Mouse (Mus musculus): ENCODE results near the gene Capn12. TPM values are rescaled to one million over a fixed set of nuclear protein-coding genes. Genes with fewer than 3 reads are reported as not detected.
A peak's percentile ranks its signal among the peaks of the same experiment; 100 is the strongest.

Capn12 gene
- total and polyA plus RNA-seq, 3 experiments = 0.23 to 0.49 (median 0.39) TPM

GRCm38 (mm10) chr7:28936787-28937186, 55.6 kb downstream of the Capn12 start:
- peaks cover 53% of the 10 kb centered on the region for H3K4me1 ChIP-seq (ENCODE audit: control insufficient read depth, insufficient read depth, low read length)
- TF ChIP-seq POLR2A (IDR thresholded peaks at IDR 0.05; ENCODE audit: insufficient read depth, low read depth, low read length) = no peak
- TF ChIP-seq EP300 (IDR thresholded peaks at IDR 0.05; ENCODE audit: insufficient read depth, low read depth, low read length) = peak; percentile 67; the same call in 1 of the 2 replicates
- peaks cover 40% of the 10 kb centered on the region for H3K36me3 ChIP-seq (ENCODE audit: control insufficient read depth, insufficient read depth, low read length)
- 35% methylated on average over 4 of the region's 4 CpGs for WGBS
- peak overlapping the region; percentile 82 for H3K27ac ChIP-seq
- DNase-seq = peak in 1 of 2 experiments; percentile 53
- peak overlapping the region; percentile 40; the same call in 1 of the 2 replicates for H3K9ac ChIP-seq (ENCODE audit: low read depth, low read length)
- intact Hi-C loops (cut with DNase I) = loop anchor here (5.0 kb wide), 1 partner anchor 36 kb away; no protein-coding TSS in a partner anchor
- H3K27me3 ChIP-seq (ENCODE audit: control insufficient read depth, insufficient read depth, low read length) = no peaks in the 10 kb centered on the region
- H3K79me2 ChIP-seq (replicated peaks; ENCODE audit: control insufficient read depth, insufficient read depth, low read length) = peaks cover 11% of the 10 kb centered on the region
- no peak overlapping the region for H3K4me3 ChIP-seq

GRCm38 (mm10) chr7:28938654-28939053, 57.4 kb downstream of the Capn12 start:
- DNase-seq = no peak
- TF ChIP-seq EP300 (IDR thresholded peaks at IDR 0.05; ENCODE audit: insufficient read depth, low read depth, low read length) (peak; percentile 46; the same call in 1 of the 2 replicates), CTCF (IDR thresholded peaks at IDR 0.05) (peak; percentile 65), POLR2A (IDR thresholded peaks at IDR 0.05; ENCODE audit: insufficient read depth, low read depth, low read length) (no peak)
- H3K4me1 ChIP-seq (ENCODE audit: control insufficient read depth, insufficient read depth, low read length) = peaks cover 56% of the 10 kb centered on the region
- H3K36me3 ChIP-seq (ENCODE audit: control insufficient read depth, insufficient read depth, low read length) = peaks cover 52% of the 10 kb centered on the region
- peak overlapping the region; percentile 82 for H3K27ac ChIP-seq
- peak overlapping the region; percentile 28; the same call in 1 of the 2 replicates for H3K9ac ChIP-seq (ENCODE audit: low read depth, low read length)
- 41% methylated on average over 4 of the region's 4 CpGs for WGBS
- intact Hi-C loops (cut with DNase I) = loop anchor here (5.0 kb wide), 1 partner anchor 34 kb away; no protein-coding TSS in a partner anchor
- no peaks in the 10 kb centered on the region for H3K27me3 ChIP-seq (ENCODE audit: control insufficient read depth, insufficient read depth, low read length)
- no peak overlapping the region for H3K4me3 ChIP-seq
- H3K79me2 ChIP-seq (replicated peaks; ENCODE audit: control insufficient read depth, insufficient read depth, low read length) = peaks cover 11% of the 10 kb centered on the region

GRCm38 (mm10) chr7:28939418-28940183, 58.4 kb downstream of the Capn12 start:
- Histone ChIP-seq H3K79me2 (replicated peaks; ENCODE audit: control insufficient read depth, insufficient read depth, low read length) (peaks cover 10% of the 10 kb centered on the region), H3K36me3 (ENCODE audit: control insufficient read depth, insufficient read depth, low read length) (peaks cover 56% of the 10 kb centered on the region), H3K4me3 (no peak overlapping the region), H3K9ac (ENCODE audit: low read depth, low read length) (peak overlapping the region; percentile 69), H3K4me1 (ENCODE audit: control insufficient read depth, insufficient read depth, low read length) (peaks cover 57% of the 10 kb centered on the region), H3K27me3 (ENCODE audit: control insufficient read depth, insufficient read depth, low read length) (no peaks in the 10 kb centered on the region), H3K27ac (peak overlapping the region; percentile 82)
- 34% methylated on average over 7 of the region's 7 CpGs for WGBS
- no peak for DNase-seq
- TF ChIP-seq EP300 (IDR thresholded peaks at IDR 0.05; ENCODE audit: insufficient read depth, low read depth, low read length) (no peak), POLR2A (IDR thresholded peaks at IDR 0.05; ENCODE audit: insufficient read depth, low read depth, low read length) (no peak), CTCF (IDR thresholded peaks at IDR 0.05) (no peak)
- intact Hi-C loops (cut with DNase I) = loop anchor here (2.0 to 5.0 kb wide), 2 partner anchors 23 to 33 kb away; no protein-coding TSS in a partner anchor

GRCm38 (mm10) chr7:28941129-28941528, 59.9 kb downstream of the Capn12 start:
- H3K9ac ChIP-seq (ENCODE audit: low read depth, low read length) = 0 out of 2 replicates have a peak overlapping the region, but pooled peaks have one; percentile 8
- 18% methylated on average over 4 of the region's 4 CpGs for WGBS
- no peaks in the 10 kb centered on the region for H3K27me3 ChIP-seq (ENCODE audit: control insufficient read depth, insufficient read depth, low read length)
- H3K4me3 ChIP-seq = no peak overlapping the region
- TF ChIP-seq EP300 (IDR thresholded peaks at IDR 0.05; ENCODE audit: insufficient read depth, low read depth, low read length) = 0 out of 2 replicates have a peak, but pooled peaks have one; percentile 37
- TF ChIP-seq CTCF (IDR thresholded peaks at IDR 0.05) = no peak
- intact Hi-C loops (cut with DNase I) = loop anchor here (2.0 kb wide), 1 partner anchor 24 kb away; no protein-coding TSS in a partner anchor
- peaks cover 58% of the 10 kb centered on the region for H3K4me1 ChIP-seq (ENCODE audit: control insufficient read depth, insufficient read depth, low read length)
- DNase-seq = no peak
- peak overlapping the region; percentile 82 for H3K27ac ChIP-seq
- peaks cover 52% of the 10 kb centered on the region for H3K36me3 ChIP-seq (ENCODE audit: control insufficient read depth, insufficient read depth, low read length)
- peaks cover 7% of the 10 kb centered on the region for H3K79me2 ChIP-seq (replicated peaks; ENCODE audit: control insufficient read depth, insufficient read depth, low read length)

GRCm38 (mm10) chr7:28941542-28941941, 60.3 kb downstream of the Capn12 start:
- H3K79me2 ChIP-seq (replicated peaks; ENCODE audit: control insufficient read depth, insufficient read depth, low read length) = peaks cover 7% of the 10 kb centered on the region
- TF ChIP-seq CTCF (IDR thresholded peaks at IDR 0.05) (no peak), EP300 (IDR thresholded peaks at IDR 0.05; ENCODE audit: insufficient read depth, low read depth, low read length) (no peak), POLR2A (IDR thresholded peaks at IDR 0.05; ENCODE audit: insufficient read depth, low read depth, low read length) (no peak)
- intact Hi-C loops (cut with DNase I) = loop anchor here (2.0 kb wide), 1 partner anchor 25 kb away; no protein-coding TSS in a partner anchor
- peaks cover 58% of the 10 kb centered on the region for H3K4me1 ChIP-seq (ENCODE audit: control insufficient read depth, insufficient read depth, low read length)
- peak overlapping the region; percentile 82 for H3K27ac ChIP-seq
- H3K27me3 ChIP-seq (ENCODE audit: control insufficient read depth, insufficient read depth, low read length) = no peaks in the 10 kb centered on the region
- DNase-seq = no peak
- WGBS = 22% methylated on average over 4 of the region's 4 CpGs
- H3K36me3 ChIP-seq (ENCODE audit: control insufficient read depth, insufficient read depth, low read length) = peaks cover 55% of the 10 kb centered on the region
- no peak overlapping the region for H3K4me3 ChIP-seq
- H3K9ac ChIP-seq (ENCODE audit: low read depth, low read length) = peak overlapping the region; percentile 59

Other genes starting within 250 kb of the Capn12 start
- gene Fbxo27, start 188.6 kb upstream of the Capn12 start, total RNA-seq (2021) = under 1 TPM in 1 of 2 experiments, not detected in 1; 0.23 TPM
- 1.1 and 1.2 TPM in 2 replicates for gene Fbxo27, start 188.6 kb upstream of the Capn12 start, polyA plus RNA-seq (2012; rRNA removed)
- gene Fbxo17, start 164.6 kb upstream of the Capn12 start, total RNA-seq (2021) = under 1 TPM; 0.37 to 0.57 TPM
- 1.7 and 2.0 TPM in 2 replicates for gene Fbxo17, start 164.6 kb upstream of the Capn12 start, polyA plus RNA-seq (2012; rRNA removed)
- 10 to 100 TPM; 47.8 to 57.3 TPM for gene Mrps12, start 139.6 kb upstream of the Capn12 start, total RNA-seq (2021)
- 36.3 and 51.9 TPM in 2 replicates for gene Mrps12, start 139.6 kb upstream of the Capn12 start, polyA plus RNA-seq (2012; rRNA removed)
- gene Sars2, start 139.4 kb upstream of the Capn12 start, total RNA-seq (2021) = 10 to 100 TPM; 13.7 to 14.2 TPM
- gene Sars2, start 139.4 kb upstream of the Capn12 start, polyA plus RNA-seq (2012; rRNA removed) = 18.5 and 20.2 TPM in 2 replicates
- gene Ccer2, start 125.2 kb upstream of the Capn12 start, total RNA-seq (2021) = not detected
- not detected in 2 replicates for gene Ccer2, start 125.2 kb upstream of the Capn12 start, polyA plus RNA-seq (2012; rRNA removed)
- 10 to 100 TPM; 78.8 to 92.3 TPM for gene Sirt2, start 114.7 kb upstream of the Capn12 start, total RNA-seq (2021)
- gene Sirt2, start 114.7 kb upstream of the Capn12 start, polyA plus RNA-seq (2012; rRNA removed) = 82.9 and 103 TPM in 2 replicates
- gene Nfkbib, start 113.9 kb upstream of the Capn12 start, total RNA-seq (2021) = 10 to 100 TPM; 25.1 to 31.6 TPM
- gene Nfkbib, start 113.9 kb upstream of the Capn12 start, polyA plus RNA-seq (2012; rRNA removed) = 18.7 and 27.8 TPM in 2 replicates
- gene Rinl, start 92.5 kb upstream of the Capn12 start, total RNA-seq (2021) = 1 to 10 TPM; 1.3 to 2.0 TPM
- gene Rinl, start 92.5 kb upstream of the Capn12 start, polyA plus RNA-seq (2012; rRNA removed) = 3.2 and 3.3 TPM in 2 replicates
- gene Hnrnpl, start 72.9 kb upstream of the Capn12 start, total RNA-seq (2021) = 100 to 1,000 TPM; 192 to 206 TPM
- gene Hnrnpl, start 72.9 kb upstream of the Capn12 start, polyA plus RNA-seq (2012; rRNA removed) = 208 and 348 TPM in 2 replicates
- 1,000 to 10,000 TPM; 1,826 to 2,229 TPM for gene Ech1, start 56.2 kb upstream of the Capn12 start, total RNA-seq (2021)
- gene Ech1, start 56.2 kb upstream of the Capn12 start, polyA plus RNA-seq (2012; rRNA removed) = 2,087 and 2,697 TPM in 2 replicates
- gene Lgals4, start 47.6 kb upstream of the Capn12 start, total RNA-seq (2021) = 10 to 100 TPM; 18.5 to 27.6 TPM
- 63.6 and 121 TPM in 2 replicates for gene Lgals4, start 47.6 kb upstream of the Capn12 start, polyA plus RNA-seq (2012; rRNA removed)
- under 1 TPM in 1 of 2 experiments, not detected in 1; 0.61 TPM for gene Lgals7, start 17.6 kb upstream of the Capn12 start, total RNA-seq (2021)
- 1.6 and 4.0 TPM in 2 replicates for gene Lgals7, start 17.6 kb upstream of the Capn12 start, polyA plus RNA-seq (2012; rRNA removed)
- gene Actn4, start 80.9 kb downstream of the Capn12 start, total RNA-seq (2021) = 10 to 100 TPM; 66.1 to 85.7 TPM
- gene Actn4, start 80.9 kb downstream of the Capn12 start, polyA plus RNA-seq (2012; rRNA removed) = 123 and 132 TPM in 2 replicates
- 100 to 1,000 TPM; 156 to 177 TPM for gene Eif3k, start 100.4 kb downstream of the Capn12 start, total RNA-seq (2021)
- 221 and 283 TPM in 2 replicates for gene Eif3k, start 100.4 kb downstream of the Capn12 start, polyA plus RNA-seq (2012; rRNA removed)
- 1 to 10 TPM in 1 of 2 experiments, under 1 TPM in 1; 0.91 to 1.1 TPM for gene Map4k1, start 100.6 kb downstream of the Capn12 start, total RNA-seq (2021)
- 2.7 and 3.4 TPM in 2 replicates for gene Map4k1, start 100.6 kb downstream of the Capn12 start, polyA plus RNA-seq (2012; rRNA removed)
- under 1 TPM; 0.08 to 0.18 TPM for gene Ryr1, start 243.8 kb downstream of the Capn12 start, total RNA-seq (2021)
- gene Ryr1, start 243.8 kb downstream of the Capn12 start, polyA plus RNA-seq (2012; rRNA removed) = under 0.01 and 0.06 TPM in 2 replicates